Mouse (Mus musculus): Measurements from ENCODE around the gene Uchl4.
"Not testable (repeated sequence)": the region's sequence is repeated elsewhere in the genome, so short reads cannot be mapped to it uniquely, and the experiment has no call there.

Gene Uchl4

GRCm38 (mm10) chr9:64234768-64235435 is at the start of gene Uchl4:
Uchl4 (plus strand) TSS chr9:64235201.
- no peak for DNase-seq (ENCODE audit: low spot score)

GRCm38 (mm10) chr9:64193879-64194278 is 41.1 kb upstream of the Uchl4 start:
- DNase-seq (ENCODE audit: low spot score) = no peak

- DNase-seq (ENCODE audit: low spot score) = peak; percentile 83
Measured at GRCm38 (mm10) chr9:64195554-64195953, 39.4 kb upstream of the Uchl4 start.

GRCm38 (mm10) chr9:64197524-64197923 is 37.5 kb upstream of the Uchl4 start:
- DNase-seq (ENCODE audit: low spot score) = no peak

DNA sequence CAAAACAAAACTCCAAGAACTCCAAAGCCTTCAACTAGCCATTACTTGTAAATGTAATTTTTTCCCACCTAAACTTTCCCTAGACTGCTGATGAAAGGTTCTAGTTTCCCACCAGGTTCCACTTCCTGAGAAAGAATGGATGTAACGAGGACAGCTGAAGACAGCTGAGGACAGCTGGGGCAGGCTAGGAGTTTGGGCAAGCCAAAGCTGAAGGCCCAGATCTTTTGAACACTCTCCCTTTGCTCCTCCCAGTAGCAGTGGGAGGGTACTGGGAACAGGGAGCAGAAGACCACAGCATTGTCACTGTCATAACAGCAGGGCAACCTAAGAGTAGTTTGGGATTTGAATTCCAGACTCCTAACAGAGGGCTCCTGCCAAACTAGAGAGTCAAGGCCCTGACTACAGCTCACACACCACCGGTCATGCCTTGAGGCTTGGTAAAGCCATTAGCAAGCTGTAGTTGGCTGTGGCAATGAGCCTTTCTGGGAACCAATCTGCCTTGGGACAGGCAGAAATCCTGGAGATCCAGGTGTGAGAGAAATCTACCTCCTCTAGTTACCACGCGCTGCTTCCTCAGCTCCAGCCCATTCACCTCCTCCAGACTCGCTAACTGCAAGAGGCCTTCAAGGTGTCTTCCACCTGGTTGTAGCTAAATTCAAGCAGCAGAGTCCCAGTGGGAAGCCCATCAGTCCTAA is 36.8 kb upstream of the Uchl4 start:
- no peak for DNase-seq (ENCODE audit: low spot score)

- not testable (repeated sequence) for DNase-seq (ENCODE audit: low spot score)
Measured at GRCm38 (mm10) chr9:64198763-64199418, 36.1 kb upstream of the Uchl4 start.

- DNase-seq (ENCODE audit: low spot score) = no peak
Measured at GRCm38 (mm10) chr9:64199897-64200296, 35.1 kb upstream of the Uchl4 start.

GRCm38 (mm10) chr9:64202331-64202730 is 32.7 kb upstream of the Uchl4 start:
- DNase-seq (ENCODE audit: low spot score) = no peak

DNA sequence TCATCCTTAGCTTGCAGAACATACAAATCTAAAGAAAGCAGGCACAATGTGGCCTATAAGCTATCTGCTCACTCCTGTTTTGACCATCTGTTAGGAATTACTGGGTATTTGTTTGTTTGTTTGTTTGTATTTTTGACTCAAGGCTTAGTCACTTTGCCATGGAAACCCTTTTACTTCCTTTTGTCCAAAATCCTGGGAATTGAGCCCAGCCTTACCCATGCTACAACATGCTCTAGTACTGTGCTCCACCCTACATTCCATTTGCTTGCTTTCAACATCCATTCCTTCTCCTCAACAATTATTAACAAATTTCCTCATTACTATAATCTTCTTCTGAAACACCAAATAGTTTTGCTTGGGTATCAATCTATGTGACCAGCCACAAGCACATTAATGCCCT is 32.1 kb upstream of the Uchl4 start:
- no peak for DNase-seq (ENCODE audit: low spot score)

GRCm38 (mm10) chr9:64207509-64208084 is 27.4 kb upstream of the Uchl4 start:
- no peak for DNase-seq (ENCODE audit: low spot score)

DNA sequence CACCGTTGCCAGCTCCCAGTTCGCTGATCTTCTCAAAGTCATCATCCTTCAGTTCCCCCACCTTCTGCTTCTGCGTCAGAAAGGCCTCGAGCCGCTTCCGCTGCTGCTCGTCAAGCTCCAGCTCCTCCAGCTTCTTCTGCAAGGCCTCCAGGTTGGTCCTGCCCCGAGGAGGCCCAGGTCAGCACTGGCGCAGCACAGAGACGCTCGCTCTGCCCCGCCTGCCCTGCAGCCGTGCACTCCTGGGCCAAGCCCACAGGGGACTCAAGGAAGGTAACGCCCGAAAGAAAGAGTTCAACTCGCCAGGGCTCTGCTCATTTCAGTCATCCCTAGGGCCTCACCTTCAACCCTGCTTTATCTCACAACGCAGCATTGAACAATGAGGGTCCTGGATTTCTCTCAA is 20.5 kb upstream of the Uchl4 start:
- DNase-seq (ENCODE audit: low spot score) = no peak

GRCm38 (mm10) chr9:64216090-64216489 is 18.9 kb upstream of the Uchl4 start:
- DNase-seq (ENCODE audit: low spot score) = no peak

- no peak for DNase-seq (ENCODE audit: low spot score)
Measured at GRCm38 (mm10) chr9:64216641-64217040, 18.4 kb upstream of the Uchl4 start.

- no peak for DNase-seq (ENCODE audit: low spot score)
Measured at GRCm38 (mm10) chr9:64217887-64218286, 17.1 kb upstream of the Uchl4 start.

DNA sequence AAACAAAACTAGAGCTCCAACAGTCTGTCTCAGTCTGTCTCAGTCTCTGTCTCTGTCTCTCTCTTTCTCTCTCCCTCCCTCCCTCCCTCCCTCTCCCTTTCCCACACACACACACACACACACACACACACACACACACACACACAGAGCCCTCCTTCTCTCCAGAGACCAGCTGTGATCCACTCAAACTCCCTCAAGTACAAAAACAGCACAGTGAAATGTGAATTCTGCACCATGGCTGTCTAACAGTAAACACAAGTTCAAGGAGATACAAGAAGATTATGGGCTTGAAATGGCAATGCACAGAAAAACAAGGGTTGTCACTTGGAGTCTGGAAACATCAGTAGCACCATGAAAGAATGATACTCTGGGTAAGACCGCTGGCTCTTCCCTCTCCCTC is 15.7 kb upstream of the Uchl4 start:
- DNase-seq (ENCODE audit: low spot score) = no peak

DNA sequence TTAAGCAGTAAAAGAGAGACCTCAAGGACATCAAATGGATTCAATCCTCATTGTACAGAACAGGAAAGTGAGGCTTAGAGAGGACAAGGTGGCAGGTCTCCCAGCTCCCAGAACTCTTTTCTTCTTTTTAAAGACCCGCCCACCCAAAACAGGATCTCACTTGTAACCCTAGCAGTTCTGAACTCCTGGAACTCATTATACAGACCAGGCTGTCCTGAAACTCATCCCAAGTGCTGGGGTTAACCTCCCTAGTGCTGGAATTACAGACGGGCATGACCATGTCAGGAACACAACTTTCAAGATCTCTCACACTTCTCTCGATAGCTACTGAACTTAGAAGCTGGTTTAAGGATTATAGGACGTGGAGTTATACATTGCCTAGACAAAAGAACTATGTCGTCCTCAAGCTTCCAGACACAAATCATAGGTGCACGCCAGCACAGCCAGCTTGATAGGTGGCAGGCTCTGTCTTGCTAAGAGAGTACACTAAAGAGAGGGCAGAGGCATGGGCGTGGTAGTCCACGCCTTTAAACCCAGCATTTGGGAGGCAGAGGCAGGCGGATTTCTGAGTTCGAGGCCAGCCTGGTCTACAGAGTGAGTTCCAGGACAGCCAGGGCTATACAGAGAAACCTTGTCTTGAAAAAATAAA is 15.1 kb upstream of the Uchl4 start:
- no peak for DNase-seq (ENCODE audit: low spot score)

GRCm38 (mm10) chr9:64220603-64221002 is 14.4 kb upstream of the Uchl4 start:
- DNase-seq (ENCODE audit: low spot score) = no peak

DNA sequence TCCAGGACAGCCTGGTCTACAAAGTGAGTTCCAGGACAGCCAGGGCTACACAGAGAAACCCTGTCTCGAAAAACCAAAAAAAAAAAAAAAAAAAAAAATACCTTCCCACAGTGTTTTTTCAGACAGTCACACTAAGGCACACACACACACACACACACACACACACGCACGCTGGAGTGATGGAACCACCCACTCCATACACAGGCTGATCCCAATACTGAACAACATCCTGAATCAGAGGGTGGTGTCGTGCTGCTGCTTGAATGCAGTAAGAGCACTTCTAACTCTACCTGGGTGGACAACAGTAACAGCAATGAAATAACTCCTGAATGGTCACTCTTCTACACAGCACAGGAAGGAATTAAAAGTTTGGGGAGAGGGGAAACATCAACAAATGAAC is 13.5 kb upstream of the Uchl4 start:
- no peak for DNase-seq (ENCODE audit: low spot score)

DNA sequence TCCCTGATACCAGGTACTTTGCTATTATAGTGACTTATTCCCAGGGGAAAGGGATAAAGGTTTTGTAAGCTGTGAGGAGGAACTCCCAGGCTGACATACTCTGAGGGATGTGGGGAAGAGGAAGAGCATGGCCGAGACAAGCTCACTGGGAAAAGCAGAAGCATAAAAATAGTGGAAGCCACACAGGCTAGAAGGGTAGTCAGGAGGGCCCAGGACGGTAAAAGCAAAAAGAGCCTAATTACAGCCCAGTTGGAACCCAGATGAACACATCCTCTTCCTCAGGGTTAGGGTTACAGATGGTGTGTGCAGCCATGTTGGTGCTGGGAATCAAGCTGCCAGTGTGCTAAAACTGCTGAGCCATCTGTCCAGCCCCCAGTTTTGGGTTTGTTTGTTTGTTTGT is 12.9 kb upstream of the Uchl4 start:
- no peak for DNase-seq (ENCODE audit: low spot score)

DNA sequence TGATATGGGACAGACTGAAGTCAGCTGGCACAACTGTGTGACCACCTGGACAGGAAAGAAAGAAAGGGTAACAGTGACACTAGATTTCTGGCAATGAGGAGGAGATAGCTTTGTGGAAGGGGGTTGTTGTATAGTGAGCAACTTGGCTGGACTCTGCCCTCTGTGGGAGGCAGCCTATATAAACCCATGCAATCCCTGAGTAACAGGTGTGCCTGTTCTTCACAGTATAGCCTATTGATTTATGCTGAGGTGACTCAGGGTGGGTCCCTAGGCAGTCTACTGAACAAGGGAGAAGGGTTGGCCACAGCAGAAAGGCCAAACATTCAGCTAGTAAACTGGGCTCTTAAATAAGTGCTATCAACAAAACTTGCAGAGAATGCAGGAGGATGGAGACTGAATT is 9.2 kb upstream of the Uchl4 start:
- DNase-seq (ENCODE audit: low spot score) = no peak

GRCm38 (mm10) chr9:64227736-64228135 is 7.3 kb upstream of the Uchl4 start:
- DNase-seq (ENCODE audit: low spot score) = no peak

DNA sequence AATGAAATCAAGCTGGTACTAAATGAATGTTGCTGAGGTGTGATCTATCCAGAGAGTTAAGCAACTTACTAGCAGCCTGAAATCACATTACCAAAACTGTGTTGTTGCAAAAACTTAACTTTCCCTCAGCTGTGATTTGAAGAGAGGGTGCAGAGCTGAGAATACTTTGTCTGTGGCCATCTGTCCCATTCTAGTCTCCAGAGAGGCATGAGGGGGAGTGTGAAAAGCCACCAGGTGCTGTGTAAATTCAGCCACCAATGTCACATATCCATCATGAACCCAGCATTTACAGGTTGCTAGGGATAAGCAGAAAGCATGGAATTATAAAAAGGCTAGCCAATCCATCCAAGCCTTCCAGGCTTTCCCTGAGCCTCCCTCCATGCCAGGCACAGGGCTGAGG is 6.0 kb upstream of the Uchl4 start:
- DNase-seq (ENCODE audit: low spot score) = no peak

DNA sequence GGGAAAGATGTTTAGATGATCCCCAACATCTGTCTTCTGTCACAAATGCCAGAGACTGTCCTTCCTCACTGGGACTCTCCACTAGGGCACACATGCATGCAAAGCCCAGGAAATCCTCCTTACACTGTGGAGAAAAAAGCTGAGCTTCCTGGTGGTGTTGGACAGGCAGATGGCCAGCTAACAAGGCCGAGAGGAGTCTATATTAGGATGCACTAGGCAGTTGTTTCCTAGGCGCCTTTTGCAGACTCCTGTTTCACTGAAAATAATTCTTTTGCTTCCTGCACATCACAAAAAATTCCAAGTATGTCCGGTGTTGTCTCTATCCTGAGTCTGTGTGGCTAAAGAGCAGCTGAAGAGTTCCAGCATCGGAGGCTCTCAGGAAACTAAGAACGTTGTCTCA is 3.8 kb upstream of the Uchl4 start:
- DNase-seq (ENCODE audit: low spot score) = no peak

Measured in left cerebral cortex, adult 11 months (tissue).